Mouse (Mus musculus): ENCODE results near the gene Snx4. TPM values are rescaled to one million over a fixed set of nuclear protein-coding genes. Genes with fewer than 3 reads are reported as not detected.

The Snx4 gene
- polyA plus RNA-seq, 1 experiment from 2014 or later: 85.3 TPM

- 0 out of 2 replicates have a peak, but pooled peaks cover 4% of the 10 kb centered on the region for H3K4me1 ChIP-seq
- no peak overlapping the region for H3K9ac ChIP-seq
- no peaks in the 10 kb centered on the region for H3K27me3 ChIP-seq (replicated peaks)
- no peaks in the 10 kb centered on the region for H3K36me3 ChIP-seq (replicated peaks)
- no peak for ATAC-seq (replicated peaks)
- H3K27ac ChIP-seq: no peak overlapping the region
- H3K4me2 ChIP-seq: no peak overlapping the region
- no peaks in the 10 kb centered on the region for H3K9me3 ChIP-seq
- WGBS: 61% methylated on average over 9 of the region's 9 CpGs
- no peak overlapping the region for H3K4me3 ChIP-seq
Observed at GRCm38 (mm10) chr16:33327101-33327500, 75.9 kb downstream of the Snx4 start.

DNA sequence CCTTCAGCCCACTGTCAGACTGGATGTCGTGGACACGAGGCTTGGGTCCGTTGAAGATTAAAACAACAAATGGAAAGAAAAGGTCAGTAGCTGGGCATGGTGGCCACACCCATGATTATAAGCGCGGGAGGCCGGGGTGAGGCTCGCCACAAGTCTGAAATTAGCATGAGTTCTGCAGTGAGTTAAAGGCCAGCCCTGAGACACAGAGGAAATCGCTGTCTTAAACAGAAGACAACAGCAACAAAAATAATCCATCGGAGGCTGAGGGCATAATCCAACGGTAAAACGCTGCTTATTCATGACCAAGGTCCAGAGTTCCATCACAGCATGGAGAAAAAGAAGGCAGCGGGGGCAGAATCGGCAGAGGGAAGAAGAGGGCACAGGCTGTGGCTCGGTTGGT, 81.8 kb downstream of the Snx4 start:
- Histone ChIP-seq H3K4me3 (no peak overlapping the region), H3K4me1 (peaks cover 2% of the 10 kb centered on the region; the same call in 1 of the 2 replicates), H3K27me3 (replicated peaks) (no peaks in the 10 kb centered on the region), H3K36me3 (replicated peaks) (no peaks in the 10 kb centered on the region), H3K27ac (no peak overlapping the region), H3K9ac (no peak overlapping the region), H3K4me2 (no peak overlapping the region), H3K9me3 (no peaks in the 10 kb centered on the region)
- WGBS: 79% methylated on average over 14 of the region's 14 CpGs
- ATAC-seq (replicated peaks): no peak

- H3K4me2 ChIP-seq: peak overlapping the region; percentile 28; the same call in 1 of the 2 replicates
- WGBS: 17% methylated on average over 8 of the region's 8 CpGs
- no peaks in the 10 kb centered on the region for H3K36me3 ChIP-seq (replicated peaks)
- peaks cover 2% of the 10 kb centered on the region; the same call in 1 of the 2 replicates for H3K4me1 ChIP-seq
- no peaks in the 10 kb centered on the region for H3K9me3 ChIP-seq
- ATAC-seq (replicated peaks): peak; percentile 45; the same call in 1 of the 2 replicates
- no peak overlapping the region for H3K9ac ChIP-seq
- H3K4me3 ChIP-seq: no peak overlapping the region
- H3K27me3 ChIP-seq (replicated peaks): no peaks in the 10 kb centered on the region
- no peak overlapping the region for H3K27ac ChIP-seq
Observed at GRCm38 (mm10) chr16:33337177-33337576, 85.9 kb downstream of the Snx4 start.

GRCm38 (mm10) chr16:33337681-33338080, 86.4 kb downstream of the Snx4 start:
- Histone ChIP-seq H3K4me2 (peak overlapping the region; percentile 28; the same call in 1 of the 2 replicates), H3K9ac (no peak overlapping the region), H3K4me3 (no peak overlapping the region), H3K36me3 (replicated peaks) (no peaks in the 10 kb centered on the region), H3K27me3 (replicated peaks) (no peaks in the 10 kb centered on the region), H3K27ac (no peak overlapping the region), H3K9me3 (no peaks in the 10 kb centered on the region), H3K4me1 (peaks cover 2% of the 10 kb centered on the region; the same call in 1 of the 2 replicates)
- ATAC-seq (replicated peaks): no peak
- 86% methylated on average over 10 of the region's 10 CpGs for WGBS

GRCm38 (mm10) chr16:33338492-33338891, 87.2 kb downstream of the Snx4 start:
- WGBS: 72% methylated on average over 4 of the region's 4 CpGs
- Histone ChIP-seq H3K9me3 (no peaks in the 10 kb centered on the region), H3K4me2 (no peak overlapping the region), H3K9ac (no peak overlapping the region), H3K36me3 (replicated peaks) (no peaks in the 10 kb centered on the region), H3K27me3 (replicated peaks) (no peaks in the 10 kb centered on the region), H3K27ac (no peak overlapping the region), H3K4me1 (peaks cover 2% of the 10 kb centered on the region; the same call in 1 of the 2 replicates), H3K4me3 (no peak overlapping the region)
- no peak for ATAC-seq (replicated peaks)

GRCm38 (mm10) chr16:33339476-33339875, 88.2 kb downstream of the Snx4 start:
- no peaks in the 10 kb centered on the region for H3K9me3 ChIP-seq
- H3K4me3 ChIP-seq: no peak overlapping the region
- peaks cover 5% of the 10 kb centered on the region for H3K4me1 ChIP-seq
- ATAC-seq (replicated peaks): no peak
- no peak overlapping the region for H3K4me2 ChIP-seq
- no peak overlapping the region for H3K9ac ChIP-seq
- H3K36me3 ChIP-seq (replicated peaks): no peaks in the 10 kb centered on the region
- H3K27me3 ChIP-seq (replicated peaks): no peaks in the 10 kb centered on the region
- no peak overlapping the region for H3K27ac ChIP-seq
- 82% methylated on average over 2 of the region's 2 CpGs for WGBS

DNA sequence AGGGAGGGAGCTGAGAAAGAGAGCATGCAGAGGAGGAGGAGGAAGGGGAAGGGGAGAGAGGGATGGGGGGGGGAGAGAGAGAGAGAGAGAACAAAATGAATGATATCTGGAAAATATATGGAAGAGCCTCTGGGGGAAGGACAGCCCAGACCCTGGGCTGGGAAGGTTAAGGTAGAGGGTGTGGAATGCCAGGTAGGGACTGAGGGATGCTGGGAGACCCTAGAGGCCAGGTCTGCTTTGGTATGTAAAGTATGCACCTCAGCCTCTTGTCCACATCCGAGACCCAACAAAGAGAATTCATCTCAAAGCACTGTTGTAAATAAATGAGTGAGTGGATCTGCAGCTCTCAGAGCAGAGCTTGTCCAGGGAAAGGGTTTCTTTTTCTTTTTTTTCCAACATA, 91.1 kb downstream of the Snx4 start:
- no peak overlapping the region for H3K4me2 ChIP-seq
- no peak overlapping the region for H3K27ac ChIP-seq
- H3K4me3 ChIP-seq: no peak overlapping the region
- no peak overlapping the region for H3K9ac ChIP-seq
- H3K4me1 ChIP-seq: peaks cover 5% of the 10 kb centered on the region
- ATAC-seq (replicated peaks): no peak
- H3K27me3 ChIP-seq (replicated peaks): no peaks in the 10 kb centered on the region
- H3K9me3 ChIP-seq: no peaks in the 10 kb centered on the region
- WGBS: 50% methylated on average over 1 of the region's 1 CpGs
- H3K36me3 ChIP-seq (replicated peaks): no peaks in the 10 kb centered on the region

- Histone ChIP-seq H3K36me3 (replicated peaks) (no peaks in the 10 kb centered on the region), H3K9ac (no peak overlapping the region), H3K27ac (no peak overlapping the region), H3K9me3 (no peaks in the 10 kb centered on the region), H3K4me2 (no peak overlapping the region), H3K27me3 (replicated peaks) (no peaks in the 10 kb centered on the region), H3K4me1 (peaks cover 5% of the 10 kb centered on the region), H3K4me3 (no peak overlapping the region)
- 56% methylated on average over 5 of the region's 5 CpGs for WGBS
- ATAC-seq (replicated peaks): no peak
Observed at GRCm38 (mm10) chr16:33343106-33343505, 91.9 kb downstream of the Snx4 start.

- no peak; the same call in 1 of the 2 replicates for ATAC-seq (replicated peaks)
- WGBS: 92% methylated on average over 7 of the region's 7 CpGs
- Histone ChIP-seq H3K27ac (no peak overlapping the region), H3K4me3 (no peak overlapping the region), H3K27me3 (replicated peaks) (no peaks in the 10 kb centered on the region), H3K4me2 (no peak overlapping the region), H3K4me1 (peaks cover 5% of the 10 kb centered on the region), H3K9me3 (no peaks in the 10 kb centered on the region), H3K9ac (no peak overlapping the region), H3K36me3 (replicated peaks) (no peaks in the 10 kb centered on the region)
Observed at GRCm38 (mm10) chr16:33343601-33344000, 92.4 kb downstream of the Snx4 start.

GRCm38 (mm10) chr16:33344379-33344778, 93.1 kb downstream of the Snx4 start:
- Histone ChIP-seq H3K4me2 (no peak overlapping the region), H3K9me3 (no peaks in the 10 kb centered on the region), H3K4me1 (peaks cover 5% of the 10 kb centered on the region), H3K27me3 (replicated peaks) (no peaks in the 10 kb centered on the region), H3K27ac (peak overlapping the region; percentile 46), H3K9ac (no peak overlapping the region), H3K36me3 (replicated peaks) (no peaks in the 10 kb centered on the region), H3K4me3 (no peak overlapping the region)
- peak; percentile 73 for ATAC-seq (replicated peaks)
- 37% methylated on average over 9 of the region's 9 CpGs for whole genome bisulfite sequencing

GRCm38 (mm10) chr16:33344875-33345274, 93.6 kb downstream of the Snx4 start:
- H3K9ac ChIP-seq: no peak overlapping the region
- 77% methylated on average over 4 of the region's 4 CpGs for WGBS
- 0 out of 2 replicates have a peak, but pooled peaks have one; percentile 17 for ATAC-seq (replicated peaks)

DNA sequence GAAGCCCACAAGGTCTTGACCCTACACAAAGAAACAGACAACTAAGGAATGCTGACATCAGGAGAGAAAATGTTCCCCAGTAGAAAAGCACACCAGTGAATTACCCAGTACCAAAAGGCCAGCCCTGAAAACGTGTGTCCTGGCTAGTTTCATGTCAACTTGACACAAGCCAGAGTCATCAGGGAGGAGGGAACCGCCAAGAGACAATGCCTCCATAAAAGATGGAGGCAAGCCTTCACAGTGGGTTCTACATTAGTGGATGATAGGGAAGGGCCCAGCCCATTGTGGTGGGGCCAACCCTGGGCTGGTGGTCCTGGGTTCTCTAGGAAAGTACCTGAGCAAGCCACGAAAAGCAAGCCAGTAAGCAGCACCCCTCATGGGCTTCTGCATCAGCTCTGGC, 95.1 kb downstream of the Snx4 start:
- Histone ChIP-seq H3K36me3 (replicated peaks) (no peaks in the 10 kb centered on the region), H3K4me1 (peaks cover 5% of the 10 kb centered on the region), H3K9ac (no peak overlapping the region), H3K27me3 (replicated peaks) (no peaks in the 10 kb centered on the region), H3K27ac (no peak overlapping the region), H3K9me3 (no peaks in the 10 kb centered on the region), H3K4me3 (no peak overlapping the region), H3K4me2 (no peak overlapping the region)
- WGBS: 72% methylated on average over 3 of the region's 3 CpGs
- ATAC-seq (replicated peaks): no peak

More at GRCm38 (mm10) chr16:33344875-33345274, 93.6 kb downstream of the Snx4 start:
- Histone ChIP-seq H3K27ac (peak overlapping the region; percentile 46; the same call in 1 of the 2 replicates), H3K4me3 (no peak overlapping the region), H3K4me1 (peaks cover 5% of the 10 kb centered on the region), H3K36me3 (replicated peaks) (no peaks in the 10 kb centered on the region), H3K27me3 (replicated peaks) (no peaks in the 10 kb centered on the region), H3K4me2 (no peak overlapping the region), H3K9me3 (no peaks in the 10 kb centered on the region)

DNA sequence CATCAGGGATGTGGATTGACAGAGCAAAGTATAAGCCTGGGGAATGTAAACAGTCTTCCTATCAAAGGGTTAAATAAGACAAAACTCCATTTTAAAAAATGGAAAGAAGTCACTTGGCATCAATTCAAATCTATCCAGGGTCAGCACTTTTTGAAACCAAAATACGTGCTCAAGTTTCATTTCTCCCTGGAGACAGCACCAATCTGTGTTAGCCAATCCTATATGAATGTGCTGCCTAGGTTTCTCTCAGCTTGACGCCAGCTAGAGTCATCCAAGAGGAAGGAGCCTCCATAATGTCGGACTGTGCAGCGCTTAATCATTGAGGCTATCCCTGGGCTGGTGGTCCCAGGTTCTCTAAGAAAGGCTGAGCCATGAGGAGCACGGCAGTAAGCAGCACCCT, 95.9 kb downstream of the Snx4 start:
- no peak for ATAC-seq (replicated peaks)
- no peaks in the 10 kb centered on the region for H3K9me3 ChIP-seq
- 64% methylated on average over 5 of the region's 5 CpGs for WGBS
- H3K4me3 ChIP-seq: no peak overlapping the region
- no peaks in the 10 kb centered on the region for H3K36me3 ChIP-seq (replicated peaks)
- no peak overlapping the region for H3K4me2 ChIP-seq
- H3K27ac ChIP-seq: no peak overlapping the region
- no peaks in the 10 kb centered on the region for H3K27me3 ChIP-seq (replicated peaks)
- H3K9ac ChIP-seq: no peak overlapping the region
- peaks cover 5% of the 10 kb centered on the region for H3K4me1 ChIP-seq
